ENCODE assay signal across 13 mouse cellular contexts in genomic region chr3:85337881-85338754, GRCm38 (mm10).
DNase-seq lines count a peak whose midpoint lies in the region; ATAC-seq lines count a peak whose summit lies in the region.
"Had no signal": no experiment of that assay in that cellular context is flagged by ENCODE, and none has a peak within 500 bp of the region (broad histone marks: within the 10 kb centered on the region; RNA-seq: fewer than 3 reads in every experiment).

No protein-coding gene starts in this region.

- WGBS in kidney, embryonic 16.5 days: 62% methylated on average over 7 of the region's 7 CpGs
- WGBS in intestine, embryonic 16.5 days: 79% methylated on average over 7 of the region's 7 CpGs

- no peak overlapping the region for H3K9ac ChIP-seq in kidney, embryonic 16.5 days (replicated peaks; ENCODE audit: low read length)
- H3K9ac ChIP-seq in intestine, embryonic 16.5 days (ENCODE audit: low read depth, low read length): no peak overlapping the region
- H3K9ac ChIP-seq: heart, embryonic 15.5 days had no signal

- H3K9me3 ChIP-seq in kidney, embryonic 16.5 days (ENCODE audit: low read length): no peaks in the 10 kb centered on the region
- H3K9me3 ChIP-seq in intestine, embryonic 16.5 days (ENCODE audit: control insufficient read depth, low read length): no peaks in the 10 kb centered on the region
- H3K9me3 ChIP-seq: G1E; heart, embryonic 15.5 days had no signal

- no peaks in the 10 kb centered on the region for H3K36me3 ChIP-seq in kidney, embryonic 16.5 days (ENCODE audit: insufficient read depth, low read length)
- no peaks in the 10 kb centered on the region for H3K36me3 ChIP-seq in intestine, embryonic 16.5 days (ENCODE audit: control insufficient read depth, insufficient read depth, low read length)
- H3K36me3 ChIP-seq: G1E; heart, embryonic 15.5 days had no signal

- peak; percentile 53 for DNase-seq in heart, adult 11 months
- DNase-seq in heart, postnatal 25 days (ENCODE audit: low spot score): no peak
- DNase-seq in retina, postnatal 1 day: peak; percentile 42
- DNase-seq in retina, embryonic 14.5 days (ENCODE audit: low spot score): no peak
- DNase-seq in urinary bladder, postnatal 36 days (ENCODE audit: low spot score in 2 of 2): no peak
- no peak for DNase-seq in layer of hippocampus, postnatal 36 days
- DNase-seq: cerebellum, postnatal 36 days; gastrocnemius, postnatal 25 days had no signal

- H3K27ac ChIP-seq in kidney, embryonic 16.5 days (ENCODE audit: low read length): no peak overlapping the region
- no peak overlapping the region for H3K27ac ChIP-seq in intestine, embryonic 16.5 days (ENCODE audit: low read length)
- H3K27ac ChIP-seq: kidney, postnatal 0 days had no signal

- intact Hi-C loops in heart, postnatal 25 days (cut with DNase I): loop anchor here (5.0 to 10.0 kb wide), 2 partner anchors 179 to 213 kb away; no protein-coding TSS in a partner anchor

- no peak overlapping the region for H3K4me3 ChIP-seq in kidney, embryonic 16.5 days (ENCODE audit: low read length)
- no peak overlapping the region for H3K4me3 ChIP-seq in intestine, embryonic 16.5 days (ENCODE audit: low read length)
- H3K4me3 ChIP-seq: heart, embryonic 15.5 days had no signal

- no peaks in the 10 kb centered on the region for H3K27me3 ChIP-seq in kidney, embryonic 16.5 days (ENCODE audit: insufficient read depth, low read length)
- H3K27me3 ChIP-seq in intestine, embryonic 16.5 days (replicated peaks; ENCODE audit: control insufficient read depth, insufficient read depth, low read length): no peaks in the 10 kb centered on the region
- H3K27me3 ChIP-seq: heart, embryonic 15.5 days had no signal

- no peak overlapping the region for H3K4me2 ChIP-seq in kidney, embryonic 16.5 days (replicated peaks; ENCODE audit: low read depth, low read length)
- H3K4me2 ChIP-seq in intestine, embryonic 16.5 days (ENCODE audit: low read depth, low read length): no peak overlapping the region
- H3K4me2 ChIP-seq: heart, embryonic 15.5 days had no signal

- peaks cover 17% of the 10 kb centered on the region for H3K4me1 ChIP-seq in kidney, embryonic 16.5 days (ENCODE audit: insufficient read depth, low read length)
- H3K4me1 ChIP-seq in intestine, embryonic 16.5 days (ENCODE audit: control insufficient read depth, insufficient read depth, low read length): 0 out of 2 replicates have a peak, but pooled peaks cover 2% of the 10 kb centered on the region

- ATAC-seq in kidney, embryonic 16.5 days (ENCODE audit: low FRiP score, low TSS enrichment): 0 out of 2 replicates have a peak, but pooled peaks have one; percentile 13
- ATAC-seq in intestine, embryonic 16.5 days: no peak

Comparison
In these comparisons a context has a peak if more than half of its experiments do, and no peak if none do; other contexts are left out.
1. DNase-seq: peak in heart, adult 11 months (single experiment) and retina, postnatal 1 day (single experiment); none in heart, postnatal 25 days (single experiment), retina, embryonic 14.5 days (single experiment), urinary bladder, postnatal 36 days (0 of 2) and layer of hippocampus, postnatal 36 days (0 of 2).